Mouse (Mus musculus) C2C12 (cell line): ENCODE measurements around the gene Vps26c.
"Not testable (repeated sequence)": the region's sequence is repeated elsewhere in the genome, so short reads cannot be mapped to it uniquely, and the experiment has no call there.

Experiments used
- CTCF ChIP-seq: IDR thresholded peaks from one replicate; pipeline ENCODE4 v1.5.1; 2011; ENCODE audit not compliant: control insufficient read depth, insufficient read depth, insufficient read length
- MAX ChIP-seq: IDR thresholded peaks from one replicate; pipeline ENCODE4 v1.6.1; 2011; ENCODE audit warnings: mild to moderate bottlenecking, control low read depth
- MYOD1 ChIP-seq: IDR thresholded peaks from one replicate; pipeline ENCODE4 v1.6.1; 2011; ENCODE audit warnings: low read depth; ENCODE audit not compliant: control insufficient read depth, insufficient read length
- USF1 ChIP-seq: IDR thresholded peaks from one replicate; pipeline ENCODE4 v1.6.1; 2011; ENCODE audit warnings: low read depth, mild to moderate bottlenecking, control low read depth, moderate library complexity

GRCm38 (mm10) chr16:94497176-94497575 is 29.5 kb downstream of the Vps26c start:
- not testable (repeated sequence) for TF ChIP-seq CTCF, MAX, MYOD1, USF1
